Mouse (Mus musculus): ENCODE results near the gene Ckmt2.

Gene Ckmt2

DNA sequence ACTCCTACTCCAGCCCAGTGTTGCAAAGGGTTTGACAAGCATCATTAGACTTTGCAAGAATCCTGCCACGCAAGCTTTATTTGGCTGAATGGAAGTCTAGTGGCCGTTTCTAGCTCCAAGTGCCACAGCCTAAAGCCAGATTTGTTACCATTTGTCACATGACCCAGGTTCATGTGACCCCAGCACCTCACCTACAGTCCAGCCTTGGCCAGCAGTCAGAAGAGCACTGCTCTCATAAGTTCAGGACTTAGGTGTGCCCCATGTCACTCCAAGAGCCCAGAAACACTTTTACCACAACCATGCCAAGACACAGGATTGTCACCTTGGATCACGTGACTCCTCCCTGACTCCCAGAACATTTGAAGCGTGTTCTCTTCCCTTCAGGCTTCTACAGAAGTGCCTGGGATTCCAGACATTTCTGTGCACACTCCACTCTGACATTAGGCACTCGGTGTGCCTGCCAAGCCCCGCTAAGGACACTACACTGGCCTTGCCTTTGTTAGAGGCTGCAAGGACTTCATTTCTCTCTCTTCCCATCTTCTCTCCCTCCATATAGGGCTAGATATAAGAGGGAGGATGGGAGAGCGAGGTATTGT is 2.9 kb downstream of the Ckmt2 start:
- intact Hi-C loops (cut with DNase I), result no loop called here

GRCm38 (mm10) chr13:91868577-91868976 is 8.1 kb downstream of the Ckmt2 start:
- intact Hi-C loops (cut with DNase I), result no loop called here

DNA sequence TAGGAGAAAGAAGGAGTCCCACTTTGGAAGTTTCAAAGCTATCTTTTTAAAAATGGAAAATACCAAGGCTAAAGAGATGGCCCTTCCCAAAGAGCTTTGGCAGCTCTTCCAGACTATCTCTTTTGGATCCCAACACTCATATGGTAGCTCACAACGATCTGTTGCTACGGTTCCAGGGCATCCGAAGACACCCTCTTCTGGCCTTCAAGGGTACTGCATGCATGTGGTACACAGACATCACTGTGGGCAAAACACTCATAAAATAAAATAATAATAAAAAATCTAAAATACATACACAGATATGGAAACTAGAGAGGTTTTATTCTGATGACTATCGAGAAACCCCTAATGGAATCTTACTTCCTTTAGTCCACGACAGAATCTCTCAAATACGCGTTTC is 17.9 kb downstream of the Ckmt2 start:
- intact Hi-C loops (cut with DNase I), result no loop called here

DNA sequence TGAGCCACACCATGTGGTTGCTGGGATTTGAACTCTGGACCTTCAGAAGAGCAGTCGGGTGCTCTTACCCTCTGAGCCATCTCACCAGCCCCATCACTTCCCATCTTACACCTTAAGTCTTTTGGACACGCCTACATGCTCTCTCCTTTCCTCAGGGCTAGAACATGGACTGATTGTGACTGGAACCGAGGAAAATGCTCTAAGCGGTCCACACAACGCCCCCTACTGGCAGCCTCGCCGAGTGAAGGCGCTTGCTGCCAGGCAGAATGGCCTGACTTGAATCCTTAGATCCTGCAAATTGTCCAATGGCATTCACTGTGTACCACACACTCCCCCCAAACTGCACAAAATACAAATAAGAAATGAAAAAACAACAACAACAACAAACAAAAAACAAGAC is 19.3 kb downstream of the Ckmt2 start:
- intact Hi-C loops (cut with DNase I), result no loop called here

- intact Hi-C loops (cut with DNase I), result no loop called here
These were observed 22.3 kb downstream of the Ckmt2 start for GRCm38 (mm10) chr13:91854412-91854811.

GRCm38 (mm10) chr13:91827876-91828275 is 48.8 kb downstream of the Ckmt2 start:
- intact Hi-C loops (cut with DNase I), result no loop called here

- intact Hi-C loops (cut with DNase I), result no loop called here
These were observed 50.6 kb downstream of the Ckmt2 start for GRCm38 (mm10) chr13:91826066-91826465.

- intact Hi-C loops (cut with DNase I), result no loop called here
These were observed 51.7 kb downstream of the Ckmt2 start for GRCm38 (mm10) chr13:91824845-91825550.

GRCm38 (mm10) chr13:91823735-91824134 is 53.0 kb downstream of the Ckmt2 start:
- intact Hi-C loops (cut with DNase I), result no loop called here

DNA sequence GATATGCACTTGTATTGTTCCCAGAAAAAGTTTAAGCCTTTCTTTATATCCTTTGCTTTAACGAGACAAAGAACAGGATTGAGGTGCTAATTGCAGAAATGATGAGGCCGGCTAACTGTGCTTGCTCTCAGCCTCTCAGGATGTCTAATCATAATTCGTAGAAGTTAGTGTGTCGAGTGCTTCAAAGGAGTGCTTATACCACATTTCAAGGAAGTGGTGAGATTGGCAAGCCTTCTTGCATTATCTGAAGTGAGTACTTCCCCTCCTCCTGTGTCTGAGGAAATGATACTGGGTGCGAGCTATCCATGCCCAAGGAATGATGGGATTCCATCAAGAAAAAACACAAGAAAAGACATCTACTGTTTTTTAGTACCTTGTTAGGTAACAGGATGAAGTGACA is 62.0 kb downstream of the Ckmt2 start:
- intact Hi-C loops (cut with DNase I), result no loop called here

DNA sequence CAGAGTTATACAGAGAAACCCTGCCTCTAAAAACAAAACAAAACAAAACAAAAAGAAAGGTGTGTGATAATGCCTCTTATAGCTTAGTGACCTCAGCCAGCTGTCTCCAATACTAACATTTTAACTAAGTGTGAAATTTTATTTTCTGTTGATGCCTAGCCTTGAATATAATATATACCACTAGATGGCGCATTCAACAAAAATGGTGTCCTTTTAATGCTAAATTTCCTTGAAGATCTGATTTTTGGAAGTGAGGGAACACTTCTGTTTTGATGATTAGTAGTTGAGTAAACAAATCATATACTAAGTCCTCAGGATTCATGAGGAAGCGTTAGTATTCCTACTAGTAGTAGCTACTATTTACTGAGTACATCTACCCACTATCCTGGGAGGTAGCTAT is 67.2 kb downstream of the Ckmt2 start:
- intact Hi-C loops (cut with DNase I), result loop anchor here (5.0 kb wide), 1 partner anchor 668 kb away; no protein-coding TSS in a partner anchor

- intact Hi-C loops (cut with DNase I), result loop anchor here (5.0 kb wide), 1 partner anchor 669 kb away; no protein-coding TSS in a partner anchor
These were observed 68.7 kb downstream of the Ckmt2 start for GRCm38 (mm10) chr13:91807874-91808575.

- intact Hi-C loops (cut with DNase I), result loop anchor here (5.0 kb wide), 1 partner anchor 670 kb away; no protein-coding TSS in a partner anchor
These were observed 69.4 kb downstream of the Ckmt2 start, which contains the start of gene Zcchc9 for GRCm38 (mm10) chr13:91807155-91807839. Gene Zcchc9, minus strand, starts transcription at chr13:91807705.

Measured in adrenal gland (tissue).